Mouse (Mus musculus): ENCODE measurements around the gene Zp3.

Zp3 gene

GRCm38 (mm10) chr5:136002751-136003151, 22.9 kb downstream of the Zp3 start:
- no peak for DNase-seq (ENCODE audit: inconsistent ontology term)

GRCm38 (mm10) chr5:136004537-136004936, 24.6 kb downstream of the Zp3 start:
- DNase-seq (ENCODE audit: inconsistent ontology term) = no peak

DNA sequence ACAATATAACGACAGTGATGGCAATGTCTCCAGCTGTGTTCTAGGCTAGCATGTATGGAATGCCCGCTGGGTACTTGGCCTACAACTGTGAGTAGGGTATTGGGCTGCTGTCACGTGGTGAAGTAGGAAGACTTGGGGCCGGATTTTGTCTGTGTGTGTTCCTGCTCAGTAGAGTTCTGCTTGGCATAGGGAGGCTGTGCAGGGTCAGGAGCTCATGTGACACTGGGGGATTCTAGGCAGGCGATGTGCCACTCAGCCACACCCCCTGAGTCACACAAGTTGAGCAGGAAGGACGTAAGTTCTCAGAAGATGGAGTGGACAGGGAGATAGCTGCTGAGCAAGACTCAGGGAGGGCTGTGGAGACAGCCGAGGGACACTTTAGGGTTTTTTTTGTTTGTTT, 27.8 kb downstream of the Zp3 start:
- no peak for DNase-seq (ENCODE audit: inconsistent ontology term)

DNA sequence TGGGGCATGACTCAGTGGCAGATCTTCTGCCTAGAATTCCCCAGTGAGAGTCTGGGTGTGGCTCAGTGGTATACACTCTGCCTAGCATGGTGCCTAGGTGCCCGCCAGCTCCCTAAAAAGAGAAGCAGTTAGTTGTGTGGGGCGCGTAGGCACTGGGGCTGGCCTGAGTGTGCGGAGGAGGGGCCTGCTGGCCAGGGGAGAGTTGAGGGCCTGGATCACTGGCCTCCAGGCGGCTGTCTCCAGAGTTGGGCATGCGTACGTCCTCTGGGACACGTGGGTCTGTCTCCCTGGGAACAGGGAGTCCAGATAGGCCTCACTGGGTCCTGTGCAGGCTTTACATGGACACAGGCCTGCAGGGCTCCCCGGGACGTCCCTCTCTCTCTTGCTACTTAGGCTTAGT, 35.0 kb downstream of the Zp3 start:
- peak; percentile 33 for DNase-seq (ENCODE audit: inconsistent ontology term)

DNA sequence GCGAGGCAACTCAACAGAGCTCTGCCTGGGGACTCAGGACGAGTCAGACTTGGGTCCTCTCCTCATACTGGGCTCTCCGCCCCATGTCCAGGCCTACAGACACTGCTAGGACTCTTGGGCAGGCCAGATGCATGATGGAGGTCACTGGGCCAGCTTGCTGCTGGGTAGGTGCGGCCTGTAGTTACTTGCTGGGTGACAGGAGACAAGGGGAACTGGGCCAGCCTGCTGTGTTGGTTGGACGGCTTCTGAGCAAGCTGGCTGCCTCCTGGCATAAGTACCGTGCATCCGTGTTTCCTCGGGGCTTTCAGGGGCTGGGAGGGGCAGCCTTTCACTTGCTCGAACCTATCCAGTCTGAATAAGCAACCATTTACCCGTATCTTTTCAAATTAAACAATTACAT, 35.7 kb downstream of the Zp3 start:
- no peak for DNase-seq (ENCODE audit: inconsistent ontology term)

- peak; percentile 41 for DNase-seq (ENCODE audit: inconsistent ontology term)
Measured at GRCm38 (mm10) chr5:136016014-136016876, 36.3 kb downstream of the Zp3 start.

- no peak for DNase-seq (ENCODE audit: inconsistent ontology term)
Measured at GRCm38 (mm10) chr5:136017262-136017661, 37.4 kb downstream of the Zp3 start.

GRCm38 (mm10) chr5:136018726-136019125, 38.8 kb downstream of the Zp3 start:
- no peak for DNase-seq (ENCODE audit: inconsistent ontology term)

- no peak for DNase-seq (ENCODE audit: inconsistent ontology term)
Measured at GRCm38 (mm10) chr5:136019907-136020306, 40.0 kb downstream of the Zp3 start.

- DNase-seq (ENCODE audit: inconsistent ontology term) = no peak
Measured at GRCm38 (mm10) chr5:136025712-136026111, 45.8 kb downstream of the Zp3 start.

- no peak for DNase-seq (ENCODE audit: inconsistent ontology term)
Measured at GRCm38 (mm10) chr5:136026859-136027258, 47.0 kb downstream of the Zp3 start.

- no peak for DNase-seq (ENCODE audit: inconsistent ontology term)
Measured at GRCm38 (mm10) chr5:136027612-136028311, 47.9 kb downstream of the Zp3 start.

DNA sequence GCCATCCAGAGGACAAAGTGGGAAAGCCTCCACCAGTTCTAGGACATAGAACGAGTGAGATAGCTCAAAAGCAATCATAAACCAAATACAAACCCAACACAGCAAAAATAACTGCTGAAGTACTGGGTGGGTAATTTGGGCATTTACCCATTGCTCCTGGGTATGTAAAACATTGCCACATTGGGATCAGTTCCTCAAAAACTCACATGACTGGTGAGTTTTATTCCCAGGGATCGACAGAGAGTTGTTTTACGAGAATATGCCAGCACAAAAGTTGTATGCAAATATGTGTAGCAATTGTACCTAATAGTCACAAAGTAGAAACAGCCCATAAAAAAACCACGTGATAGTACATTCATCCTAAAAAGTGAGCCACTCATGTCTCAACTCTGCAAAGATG, 55.0 kb downstream of the Zp3 start:
- DNase-seq (ENCODE audit: inconsistent ontology term) = no peak

GRCm38 (mm10) chr5:136035285-136035684, 55.4 kb downstream of the Zp3 start:
- DNase-seq (ENCODE audit: inconsistent ontology term) = no peak

DNA sequence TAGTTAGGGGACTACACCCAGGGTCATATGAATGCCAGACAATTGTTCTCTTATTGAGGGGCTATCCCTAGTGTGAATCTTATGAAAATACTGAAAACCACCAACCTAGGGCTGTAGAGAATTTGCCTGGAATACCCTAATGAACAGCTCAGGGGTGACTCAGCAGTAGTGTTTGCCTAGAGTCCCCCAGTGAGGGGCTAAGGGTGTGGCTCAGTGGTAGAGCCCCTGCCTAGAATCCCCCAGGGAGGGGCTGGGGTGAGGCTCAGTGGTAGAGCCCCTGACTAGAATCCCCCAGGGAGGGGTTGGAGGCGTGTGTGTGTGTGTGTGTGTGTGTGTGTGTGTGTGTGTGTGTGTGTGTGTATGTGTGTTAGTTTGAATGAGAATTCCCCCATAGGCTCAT, 56.8 kb downstream of the Zp3 start:
- DNase-seq (ENCODE audit: inconsistent ontology term) = no peak
